In genomic region chr6:66894999-66895398, GRCm38 (mm10) we compare ENCODE assay signal across 15 mouse cellular contexts.
"Had no signal": no experiment of that assay in that cellular context is flagged by ENCODE, and none has a peak within 500 bp of the region (broad histone marks: within the 10 kb centered on the region; RNA-seq: fewer than 3 reads in every experiment).

No protein-coding gene starts in this region.

- H3K4me3 ChIP-seq: limb, embryonic 15.5 days; midbrain, embryonic 13.5 days; myocyte had no signal

- H3K36me3 ChIP-seq: limb, embryonic 15.5 days; liver, embryonic 12.5 days; midbrain, embryonic 13.5 days; neural tube, embryonic 13.5 days had no signal

- H3K27ac ChIP-seq: kidney, postnatal 0 days; limb, embryonic 15.5 days; liver, embryonic 12.5 days; midbrain, embryonic 13.5 days; neural tube, embryonic 13.5 days; stomach, postnatal 0 days had no signal

- H3K9me3 ChIP-seq: limb, embryonic 15.5 days; liver, embryonic 12.5 days; midbrain, embryonic 13.5 days; neural tube, embryonic 13.5 days had no signal

- ATAC-seq: liver, embryonic 12.5 days had no signal

- H3K27me3 ChIP-seq: limb, embryonic 15.5 days had no signal

- H3K9ac ChIP-seq: limb, embryonic 15.5 days; liver, embryonic 12.5 days; lung, embryonic 14.5 days; midbrain, embryonic 13.5 days; neural tube, embryonic 13.5 days had no signal

- DNase-seq: kidney, adult 9 months; kidney, postnatal 36 days; left cerebral cortex, postnatal 4 days; lung, embryonic 14.5 days; lung, postnatal 10 days; lung, postnatal 4 days; right cerebral cortex, postnatal 14 days; thymus, postnatal 4 days had no signal

- H3K4me2 ChIP-seq: limb, embryonic 15.5 days; liver, embryonic 12.5 days; midbrain, embryonic 13.5 days had no signal
